Mouse (Mus musculus): ENCODE data around the gene Olfr1177-ps.

Olfr1177-ps gene

DNA sequence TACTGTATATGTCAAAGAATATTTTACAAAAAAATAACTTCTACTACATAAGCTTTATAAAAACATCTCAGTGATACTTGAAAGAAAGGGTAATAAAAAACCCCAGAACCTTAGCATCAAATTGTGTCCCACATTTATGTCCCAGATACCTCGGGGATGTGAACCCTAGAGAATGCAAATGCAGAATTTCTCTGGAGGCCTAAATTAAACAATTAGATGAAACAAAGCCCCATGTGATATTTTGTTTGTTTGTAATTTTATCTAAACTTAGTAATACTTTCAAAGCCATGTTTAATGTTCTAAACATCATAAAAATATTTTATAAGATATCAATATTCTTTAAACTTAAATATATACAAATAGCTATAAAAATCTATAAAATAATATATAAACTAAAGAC lies at the start of gene Olfr1177-ps:
Gene Olfr1177-ps (minus strand): TSS at position 101 of the 400 bp plus-strand sequence.
- no peak for DNase-seq (ENCODE audit: low spot score)

DNA sequence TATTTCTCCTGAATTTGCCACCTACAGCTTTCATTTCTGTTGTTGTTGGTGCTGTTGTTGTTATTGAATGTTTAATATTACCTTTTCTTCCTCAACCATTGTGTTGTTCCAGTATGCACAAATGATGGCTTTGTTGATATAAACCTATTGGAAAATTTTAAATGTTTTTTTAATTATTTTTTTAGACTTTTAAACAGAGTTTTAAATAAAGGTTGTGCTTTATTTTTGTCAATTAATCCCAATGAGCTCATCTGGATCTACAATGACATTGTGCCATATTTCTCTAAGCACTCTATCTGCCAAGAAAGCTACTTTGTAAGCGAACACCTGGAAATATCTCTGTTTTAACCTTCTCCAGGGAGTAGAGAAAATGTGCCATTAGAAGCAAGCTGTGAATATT lies 40.5 kb upstream of the Olfr1177-ps start, which contains the start of gene Olfr1178:
Gene Olfr1178 (plus strand): TSS at position 301 of the 400 bp plus-strand sequence.
- DNase-seq (ENCODE audit: low spot score) = no peak

DNA sequence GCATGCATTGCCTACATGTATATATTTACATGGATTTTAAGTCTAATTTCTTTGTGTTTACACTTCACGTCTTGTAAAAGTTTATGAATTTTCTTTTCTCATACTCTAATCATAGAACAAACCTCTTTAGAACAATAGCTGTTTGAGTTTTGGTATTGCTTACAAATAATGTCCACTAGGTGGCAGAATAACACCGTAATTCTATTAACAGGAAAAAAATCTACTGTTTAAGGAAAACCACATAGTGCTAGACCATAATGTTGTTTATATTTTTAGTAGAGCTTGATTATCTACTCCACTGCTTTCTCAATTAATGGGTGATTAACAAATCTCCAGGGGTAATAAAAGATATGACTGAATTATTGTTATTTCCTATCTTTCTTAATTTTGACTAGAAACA lies 10.0 kb upstream of the Olfr1177-ps start:
- DNase-seq (ENCODE audit: low spot score) = no peak

DNA sequence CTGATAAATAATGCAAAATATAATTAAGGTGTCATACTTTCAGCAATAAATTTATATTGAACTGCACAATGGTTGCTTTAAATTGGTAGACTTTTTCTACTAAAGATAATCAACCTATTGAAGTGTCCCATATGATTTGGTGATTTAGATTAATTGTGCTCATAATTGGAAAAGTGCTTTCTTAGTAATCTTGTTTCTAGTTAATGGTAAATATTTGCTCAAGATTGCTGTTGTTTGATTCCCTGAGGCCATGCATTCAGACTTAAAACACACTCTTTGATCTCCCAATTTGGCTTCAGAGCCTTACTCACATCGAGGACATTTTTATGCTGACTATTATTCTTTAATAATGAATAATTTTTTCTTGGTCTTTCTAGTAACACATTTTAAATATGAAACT lies 9.9 kb downstream of the Olfr1177-ps start, which contains the start of gene Olfr1176:
Gene Olfr1176 (plus strand): TSS at position 301 of the 400 bp plus-strand sequence.
- DNase-seq (ENCODE audit: low spot score) = no peak

DNA sequence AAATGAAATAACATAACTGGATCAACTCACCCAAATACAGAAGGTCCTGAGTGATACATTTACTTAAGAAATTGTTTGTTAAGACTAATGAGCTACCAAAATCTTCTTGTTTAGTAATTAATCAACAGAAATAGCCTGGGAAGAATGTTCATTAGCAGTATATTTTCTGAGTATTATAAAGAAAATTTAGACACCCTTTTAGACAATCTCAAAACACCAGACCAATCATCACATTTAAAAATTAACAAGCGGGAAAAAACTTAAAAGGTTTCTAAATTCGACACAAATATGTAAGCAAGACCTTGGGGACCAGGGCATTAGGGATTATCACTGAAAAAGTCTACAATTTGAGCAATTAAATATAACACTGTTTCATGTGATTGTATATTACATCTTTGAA lies 19.2 kb downstream of the Olfr1177-ps start, which contains the start of gene Olfr1175-ps:
Gene Olfr1175-ps (minus strand): TSS at position 101 of the 400 bp plus-strand sequence.
- no peak for DNase-seq (ENCODE audit: low spot score)

DNA sequence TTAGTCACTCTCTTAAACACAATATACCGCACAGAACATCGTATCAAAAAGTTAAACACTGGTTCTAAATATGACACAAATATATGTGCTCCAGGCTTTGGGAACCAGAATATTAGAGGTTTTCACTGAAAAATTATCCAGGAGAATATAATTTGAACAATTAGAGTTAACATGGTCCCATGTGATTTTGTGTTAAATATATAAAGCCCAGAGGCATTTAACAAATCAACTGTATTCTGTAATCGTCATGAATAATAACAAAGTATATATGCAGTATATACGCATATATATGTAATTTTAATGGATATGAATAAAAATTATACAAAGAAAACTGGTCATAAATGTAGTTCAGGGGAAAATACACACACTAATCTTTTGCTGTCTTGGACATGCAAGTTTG lies 31.3 kb downstream of the Olfr1177-ps start, which contains the start of gene Olfr1174-ps:
Gene Olfr1174-ps (minus strand): TSS at position 101 of the 400 bp plus-strand sequence.
- no peak for DNase-seq (ENCODE audit: low spot score)
